Mouse (Mus musculus) liver, embryonic 14.5 days (tissue): ENCODE measurements around the gene Atf7.

ENCODE experiments used
- CTCF ChIP-seq: IDR thresholded peaks from 2 replicates; pipeline ENCODE4 v1.5.1; 2016; ENCODE audit warnings: antibody characterized with exemption, low read depth, control low read depth
- EP300 ChIP-seq: IDR thresholded peaks from 2 replicates; pipeline ENCODE4 v1.6.1; 2016; ENCODE audit warnings: antibody characterized with exemption, low read depth

- TF ChIP-seq CTCF (no peak), EP300 (no peak)
Measured at GRCm38 (mm10) chr15:102510590-102511284, 114.5 kb downstream of the Atf7 start.
